Mouse (Mus musculus) adrenal gland, postnatal 25 days (tissue): ENCODE measurements at regions not wholly inside any gene's neighbourhood (a gene's known extent, or its start where the extent isn't known, plus 50 kb on each side); places are given as distances from the start of the nearest gene placed in this dataset.
A peak's percentile ranks its signal among the peaks of the same experiment; 100 is the strongest.

Experiments
- DNase-seq: peaks from one replicate; pipeline ENCODE4 v3.0.0; 2021; ENCODE audit warnings: mixed read lengths

GRCm38 (mm10) chr1:122273579-122273978 is 705.8 kb upstream of the Ddx18 start:
- DNase-seq, result no peak

- DNase-seq, result no peak
These were observed 675.2 kb upstream of the Ddx18 start for GRCm38 (mm10) chr1:122243031-122243430.

GRCm38 (mm10) chr1:122241511-122241910 is 673.7 kb upstream of the Ddx18 start:
- no peak for DNase-seq

- DNase-seq, result no peak
These were observed 662.7 kb upstream of the Ddx18 start for GRCm38 (mm10) chr1:122230442-122230841.

GRCm38 (mm10) chr1:122212484-122212883 is 644.7 kb upstream of the Ddx18 start:
- peak; percentile 9 for DNase-seq

- no peak for DNase-seq
These were observed 640.8 kb upstream of the Ddx18 start for GRCm38 (mm10) chr1:122208619-122209018.

- no peak for DNase-seq
These were observed 601.8 kb upstream of the Ddx18 start for GRCm38 (mm10) chr1:122169547-122169946.

GRCm38 (mm10) chr1:122161798-122162197 is 594.0 kb upstream of the Ddx18 start:
- no peak for DNase-seq

GRCm38 (mm10) chr1:122141362-122141761 is 573.6 kb upstream of the Ddx18 start:
- DNase-seq, result no peak

- no peak for DNase-seq
These were observed 556.2 kb upstream of the Ddx18 start for GRCm38 (mm10) chr1:122123954-122124353.

GRCm38 (mm10) chr1:122095726-122096125 is 527.9 kb upstream of the Ddx18 start:
- no peak for DNase-seq

GRCm38 (mm10) chr1:122082481-122082880 is 514.7 kb upstream of the Ddx18 start:
- no peak for DNase-seq

GRCm38 (mm10) chr1:122076085-122076484 is 508.3 kb upstream of the Ddx18 start:
- DNase-seq, result no peak

GRCm38 (mm10) chr1:122055146-122055545 is 487.4 kb upstream of the Ddx18 start:
- DNase-seq, result no peak

- DNase-seq, result no peak
These were observed 480.4 kb upstream of the Ddx18 start for GRCm38 (mm10) chr1:122048112-122048725.

- no peak for DNase-seq
These were observed 476.1 kb upstream of the Ddx18 start for GRCm38 (mm10) chr1:122043896-122044295.

- DNase-seq, result no peak
These were observed 475.3 kb upstream of the Ddx18 start for GRCm38 (mm10) chr1:122043114-122043513.

GRCm38 (mm10) chr1:122007749-122008148 is 440.0 kb upstream of the Ddx18 start:
- DNase-seq, result no peak

GRCm38 (mm10) chr1:121996461-121996860 is 428.7 kb upstream of the Ddx18 start:
- DNase-seq, result no peak

GRCm38 (mm10) chr1:121990653-121991052 is 422.9 kb upstream of the Ddx18 start:
- DNase-seq, result no peak

- DNase-seq, result no peak
These were observed 391.2 kb upstream of the Ddx18 start for GRCm38 (mm10) chr1:121958942-121959341.

GRCm38 (mm10) chr1:121935911-121936310 is 368.1 kb upstream of the Ddx18 start:
- no peak for DNase-seq
